Mouse (Mus musculus): ENCODE measurements around the gene Ubald2. TPM values are rescaled to one million over a fixed set of nuclear protein-coding genes. Genes with fewer than 3 reads are reported as not detected.
A peak's percentile ranks its signal among the peaks of the same experiment; 100 is the strongest.

Gene Ubald2
- polyA plus RNA-seq (2014; fragmentation: Nextera tagmentation; extraction: Ambion mirVana): 61.4 and 67.6 TPM in 2 replicates

DNA sequence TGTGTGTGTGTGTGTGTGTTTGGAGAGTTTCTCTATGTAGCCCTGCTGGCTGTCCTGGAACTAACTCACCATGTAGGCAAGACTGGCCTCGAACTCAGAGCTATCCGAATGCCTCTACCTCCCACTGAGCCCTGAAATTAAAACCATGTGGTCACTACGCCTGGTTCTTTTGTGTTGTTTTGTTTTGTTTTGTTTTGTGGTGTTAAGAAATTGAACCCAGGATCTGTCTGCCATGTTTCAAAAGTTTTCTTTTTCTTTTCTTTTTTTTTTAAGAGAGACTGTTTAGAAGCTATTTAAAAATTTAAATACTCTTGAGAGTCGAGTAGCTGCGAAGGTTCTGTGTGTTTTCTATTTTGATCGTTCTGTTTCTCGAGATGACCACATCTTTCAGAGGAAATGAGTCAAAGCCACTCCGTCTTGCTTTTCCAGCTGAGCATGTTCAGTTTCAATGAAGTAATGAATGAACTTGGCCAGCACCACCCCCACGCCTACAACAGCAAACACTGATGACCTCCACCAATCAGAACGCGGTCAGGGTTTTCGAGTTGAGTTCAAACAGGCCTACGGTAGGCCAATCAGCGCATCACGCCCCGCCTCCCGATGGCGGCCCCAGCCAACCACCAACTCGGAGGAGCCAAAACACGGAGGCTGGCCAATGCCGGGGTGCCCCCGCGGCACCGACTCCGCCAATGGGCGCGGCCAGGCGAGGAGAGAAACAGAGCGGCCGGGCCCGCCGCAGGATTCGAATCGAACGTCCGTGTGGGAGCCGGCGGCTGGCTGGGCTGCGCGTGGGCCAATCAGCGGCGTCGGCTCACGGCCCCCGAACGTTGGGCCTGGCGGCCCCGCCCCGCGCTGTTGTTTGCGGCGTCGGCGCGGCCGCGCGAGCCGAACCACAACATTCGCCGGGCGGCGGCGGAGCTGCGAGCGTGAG, at the start of gene Ubald2:
Ubald2 (plus strand) TSS at position 739 of the 931 bp plus-strand sequence.
- H3K4me2 ChIP-seq (replicated peaks): peak within 1 kb of the TSS; percentile 57
- no peaks in the 10 kb centered on the region for H3K27me3 ChIP-seq (ENCODE audit: control insufficient read depth, insufficient read depth, low read length)
- H3K27ac ChIP-seq: peak within 1 kb of the TSS; percentile 91
- ATAC-seq (ENCODE audit: low FRiP score) (peak; percentile 98), DNase-seq (ENCODE audit: low spot score) (peak; percentile 98)
- H3K4me1 ChIP-seq (replicated peaks; ENCODE audit: control insufficient read depth, insufficient read depth, low read length): peaks cover 22% of the 10 kb centered on the region
- H3K36me3 ChIP-seq (replicated peaks; ENCODE audit: control insufficient read depth, insufficient read depth): peaks cover 20% of the 10 kb centered on the region
- no peaks in the 10 kb centered on the region for H3K9me3 ChIP-seq (ENCODE audit: control insufficient read depth, low read length)
- H3K9ac ChIP-seq: peak within 1 kb of the TSS; percentile 89
- WGBS: 2% methylated on average over 60 of the region's 66 CpGs
- peak within 1 kb of the TSS; percentile 80 for H3K4me3 ChIP-seq (replicated peaks; ENCODE audit: low read length)

DNA sequence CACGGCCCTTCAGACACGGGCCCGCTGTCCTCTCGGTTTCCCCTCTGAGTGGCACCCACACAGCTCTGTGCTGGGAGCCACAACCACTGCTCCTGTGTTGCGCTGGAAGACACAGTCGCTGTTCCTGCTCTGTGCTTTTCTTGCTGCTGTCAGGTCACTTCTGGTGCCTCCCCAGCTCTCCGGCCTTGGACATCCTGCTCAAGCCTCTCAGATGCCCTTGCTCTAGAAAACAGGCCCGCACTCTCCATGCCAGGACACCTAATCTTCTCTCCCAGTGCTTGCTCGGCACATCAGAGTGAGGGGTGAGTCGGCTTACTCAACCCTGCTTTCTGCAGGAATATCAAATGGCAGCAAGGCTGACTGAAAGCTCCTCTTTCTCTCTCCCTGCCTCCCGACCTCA, 49.7 kb upstream of the Ubald2 start:
- no peak overlapping the region for H3K27ac ChIP-seq
- H3K4me1 ChIP-seq (replicated peaks; ENCODE audit: control insufficient read depth, insufficient read depth, low read length): peaks cover 18% of the 10 kb centered on the region
- no peak for ATAC-seq (ENCODE audit: low FRiP score)

DNA sequence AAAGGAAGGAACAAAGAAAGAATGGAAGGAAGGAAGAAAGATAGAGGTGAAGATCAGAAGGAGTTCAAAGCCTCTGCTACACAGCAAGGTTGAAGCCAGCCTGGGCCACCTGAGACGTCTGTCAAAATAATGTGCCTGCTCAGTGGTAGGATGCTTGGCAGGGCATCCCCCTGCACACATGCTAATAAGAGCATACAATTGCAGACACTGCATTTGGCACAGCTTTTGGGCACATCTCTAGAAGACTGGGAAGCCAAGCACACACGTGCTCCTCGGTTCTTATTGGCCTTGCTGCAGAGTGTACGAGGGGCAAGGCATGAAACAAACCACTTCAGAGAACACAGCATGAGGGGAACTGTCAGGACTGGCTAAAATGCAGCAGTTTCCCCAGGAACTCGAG, 47.9 kb upstream of the Ubald2 start:
- 37% methylated on average over 5 of the region's 5 CpGs for WGBS
- Histone ChIP-seq H3K4me3 (replicated peaks; ENCODE audit: low read length) (no peak overlapping the region), H3K4me1 (replicated peaks; ENCODE audit: control insufficient read depth, insufficient read depth, low read length) (peaks cover 18% of the 10 kb centered on the region), H3K4me2 (replicated peaks) (no peak overlapping the region), H3K9me3 (ENCODE audit: control insufficient read depth, low read length) (no peaks in the 10 kb centered on the region), H3K36me3 (replicated peaks; ENCODE audit: control insufficient read depth, insufficient read depth) (peaks cover 11% of the 10 kb centered on the region), H3K27ac (no peak overlapping the region), H3K27me3 (ENCODE audit: control insufficient read depth, insufficient read depth, low read length) (no peaks in the 10 kb centered on the region), H3K9ac (no peak overlapping the region)
- ATAC-seq (ENCODE audit: low FRiP score) (no peak), DNase-seq (ENCODE audit: low spot score) (no peak)

More for the DNA sequence above, 49.7 kb upstream of the Ubald2 start:
- Histone ChIP-seq H3K4me2 (replicated peaks) (no peak overlapping the region), H3K9ac (no peak overlapping the region), H3K27me3 (ENCODE audit: control insufficient read depth, insufficient read depth, low read length) (no peaks in the 10 kb centered on the region), H3K36me3 (replicated peaks; ENCODE audit: control insufficient read depth, insufficient read depth) (peaks cover 11% of the 10 kb centered on the region), H3K4me3 (replicated peaks; ENCODE audit: low read length) (no peak overlapping the region), H3K9me3 (ENCODE audit: control insufficient read depth, low read length) (no peaks in the 10 kb centered on the region)
- 85% methylated on average over 11 of the region's 11 CpGs for WGBS
- DNase-seq (ENCODE audit: low spot score): no peak

DNA sequence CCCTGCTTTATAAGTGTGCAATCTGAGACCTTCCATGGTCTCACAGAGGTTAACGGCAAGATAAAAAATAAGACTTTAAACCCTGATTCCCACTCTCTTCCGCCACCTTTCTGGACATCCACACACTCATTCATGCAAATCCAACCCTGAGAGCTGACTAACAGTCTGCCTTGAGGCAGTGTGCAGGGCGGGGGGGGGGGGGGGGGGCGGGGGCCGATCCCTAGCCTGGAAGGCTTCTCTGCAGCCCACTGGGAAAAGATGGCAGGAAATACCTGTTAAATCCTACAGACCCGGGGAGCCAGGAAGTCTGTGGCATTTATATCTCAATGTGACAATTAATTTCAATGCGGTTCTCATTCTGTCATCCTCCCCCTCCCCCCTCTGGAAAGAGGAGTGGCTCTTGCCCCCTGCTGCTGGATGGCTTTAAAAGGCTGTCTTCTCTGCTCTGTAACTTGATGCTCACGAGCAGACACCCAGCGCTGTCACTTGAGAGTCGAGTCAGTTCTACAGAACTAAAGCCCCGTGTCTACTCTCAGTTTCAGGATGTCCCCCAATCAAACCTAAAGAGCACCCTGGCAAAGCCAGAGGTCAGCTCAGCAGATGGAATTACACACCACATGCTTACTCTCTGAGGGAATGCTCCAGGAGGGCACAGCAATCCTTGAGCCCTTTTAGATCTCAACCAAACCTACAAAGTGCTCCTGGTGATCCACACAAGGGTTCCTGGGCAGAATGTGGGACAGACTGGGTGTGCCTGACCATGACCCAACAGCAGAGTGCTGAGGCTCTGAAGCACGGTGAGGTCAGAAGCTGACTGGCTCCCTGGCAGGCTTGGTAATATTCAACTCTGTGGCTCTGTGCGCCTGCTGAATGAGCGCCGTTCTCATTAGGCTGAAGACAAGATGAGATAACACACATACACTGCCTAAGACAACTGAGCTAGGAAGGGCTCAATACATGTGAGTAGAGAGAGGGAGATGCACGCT, 46.5 kb upstream of the Ubald2 start:
- H3K4me3 ChIP-seq (replicated peaks; ENCODE audit: low read length): no peak overlapping the region
- 17% methylated on average over 13 of the region's 16 CpGs for WGBS
- ATAC-seq (ENCODE audit: low FRiP score) (no peak), DNase-seq (ENCODE audit: low spot score) (peak; percentile 42)
- H3K27ac ChIP-seq: peak overlapping the region; percentile 39; the same call in 1 of the 2 replicates
- H3K27me3 ChIP-seq (ENCODE audit: control insufficient read depth, insufficient read depth, low read length): no peaks in the 10 kb centered on the region
- peaks cover under 1% of the 10 kb centered on the region for H3K36me3 ChIP-seq (replicated peaks; ENCODE audit: control insufficient read depth, insufficient read depth)
- peak overlapping the region; percentile 22 for H3K4me2 ChIP-seq (replicated peaks)
- no peaks in the 10 kb centered on the region for H3K9me3 ChIP-seq (ENCODE audit: control insufficient read depth, low read length)
- peak overlapping the region; percentile 44; the same call in 1 of the 2 replicates for H3K9ac ChIP-seq
- peaks cover 18% of the 10 kb centered on the region for H3K4me1 ChIP-seq (replicated peaks; ENCODE audit: control insufficient read depth, insufficient read depth, low read length)

DNA sequence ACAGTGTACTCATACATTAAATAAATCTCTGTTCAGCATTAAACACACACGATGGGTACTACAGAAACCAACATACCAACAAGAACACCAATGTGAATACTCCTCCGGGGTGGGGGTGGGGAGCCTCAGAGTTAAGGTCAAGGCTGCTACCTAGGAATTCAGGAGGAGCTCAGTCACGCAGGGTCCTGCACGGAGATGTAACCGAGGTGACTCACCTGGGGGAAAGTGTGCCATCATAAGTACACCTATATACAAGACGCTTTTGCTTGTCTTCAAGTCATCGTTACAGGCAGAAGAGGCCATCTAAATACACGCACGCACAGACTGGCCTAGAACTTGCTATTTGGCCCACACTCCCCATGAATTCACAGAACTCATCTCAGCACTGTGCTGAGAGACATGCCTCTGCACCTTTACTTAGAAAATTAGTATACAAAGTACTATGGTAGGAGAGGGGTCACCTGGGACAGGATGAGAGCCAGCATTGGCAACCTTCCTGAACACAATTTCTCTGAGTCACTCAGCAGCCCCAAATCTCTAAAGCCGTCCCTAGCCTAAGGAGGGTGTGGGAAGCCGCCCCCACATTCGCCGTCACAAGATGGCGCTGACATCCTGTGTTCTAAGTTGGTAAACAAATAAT, 44.9 kb upstream of the Ubald2 start:
- Histone ChIP-seq H3K9me3 (ENCODE audit: control insufficient read depth, low read length) (no peaks in the 10 kb centered on the region), H3K36me3 (replicated peaks; ENCODE audit: control insufficient read depth, insufficient read depth) (no peaks in the 10 kb centered on the region), H3K4me3 (replicated peaks; ENCODE audit: low read length) (no peak overlapping the region), H3K27ac (peak overlapping the region; percentile 32; the same call in 1 of the 2 replicates), H3K27me3 (ENCODE audit: control insufficient read depth, insufficient read depth, low read length) (no peaks in the 10 kb centered on the region), H3K4me2 (replicated peaks) (peak overlapping the region; percentile 27), H3K4me1 (replicated peaks; ENCODE audit: control insufficient read depth, insufficient read depth, low read length) (peaks cover 18% of the 10 kb centered on the region), H3K9ac (no peak overlapping the region)
- ATAC-seq (ENCODE audit: low FRiP score): peak; percentile 31; the same call in 1 of the 2 replicates
- no peak for DNase-seq (ENCODE audit: low spot score)
- 68% methylated on average over 14 of the region's 14 CpGs for WGBS

DNA sequence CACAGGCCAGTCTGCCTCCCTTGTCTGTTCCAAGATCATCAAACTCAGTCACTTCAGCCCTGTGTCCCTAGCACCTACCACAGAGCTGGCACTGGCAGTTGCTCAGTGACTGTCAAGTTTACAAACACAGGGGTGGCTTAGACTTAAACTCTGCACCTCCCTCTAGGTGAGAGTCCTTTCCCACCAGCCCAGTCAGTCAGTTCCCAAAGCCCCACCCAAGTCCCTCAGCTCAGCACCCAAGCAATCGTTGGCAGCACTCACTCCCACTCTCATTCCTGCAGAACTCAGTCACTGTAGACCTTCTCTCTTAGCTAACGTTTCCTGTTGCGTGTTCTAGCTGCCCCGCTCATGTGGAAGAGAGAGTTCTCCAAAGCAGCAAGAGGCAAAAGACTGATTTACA, 39.1 kb upstream of the Ubald2 start:
- H3K4me2 ChIP-seq (replicated peaks): no peak overlapping the region
- H3K27me3 ChIP-seq (ENCODE audit: control insufficient read depth, insufficient read depth, low read length): no peaks in the 10 kb centered on the region
- peaks cover 15% of the 10 kb centered on the region; the same call in 1 of the 2 replicates for H3K36me3 ChIP-seq (replicated peaks; ENCODE audit: control insufficient read depth, insufficient read depth)
- H3K27ac ChIP-seq: no peak overlapping the region
- 87% methylated on average over 4 of the region's 4 CpGs for WGBS
- H3K9ac ChIP-seq: no peak overlapping the region
- no peaks in the 10 kb centered on the region for H3K9me3 ChIP-seq (ENCODE audit: control insufficient read depth, low read length)
- DNase-seq (ENCODE audit: low spot score) (no peak), ATAC-seq (ENCODE audit: low FRiP score) (no peak)
- H3K4me1 ChIP-seq (replicated peaks; ENCODE audit: control insufficient read depth, insufficient read depth, low read length): no peaks in the 10 kb centered on the region
- H3K4me3 ChIP-seq (replicated peaks; ENCODE audit: low read length): no peak overlapping the region

DNA sequence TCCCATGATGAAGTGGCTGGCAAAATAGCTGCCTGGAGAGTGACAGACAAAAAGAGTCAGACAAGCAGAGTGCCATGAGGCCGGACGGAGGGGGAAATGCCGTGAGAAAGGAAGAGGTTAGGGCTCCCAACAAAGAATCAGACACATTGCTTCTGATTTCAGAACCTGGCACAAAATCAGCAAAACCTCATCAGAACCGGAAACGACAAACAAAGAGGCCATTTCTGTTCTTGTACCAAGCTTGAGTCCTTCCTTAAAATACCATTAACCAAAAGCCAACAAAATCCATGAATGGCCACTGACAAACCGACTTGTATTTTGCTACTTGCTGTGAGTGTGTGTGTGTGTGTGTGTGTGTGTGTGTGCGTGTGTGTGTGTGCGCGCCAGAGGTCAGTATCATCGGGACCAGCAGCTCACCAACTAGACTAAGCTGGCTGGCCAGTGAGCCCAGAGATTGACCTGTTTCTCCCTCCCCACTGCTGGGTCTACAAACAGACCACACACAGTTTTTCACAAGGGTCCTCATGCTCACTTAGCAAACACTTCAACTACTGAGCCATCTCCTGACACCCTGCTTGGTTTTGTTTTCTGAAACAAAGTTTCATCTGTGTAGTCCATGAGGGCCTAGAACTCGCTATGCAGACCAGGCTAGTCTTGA, 37.5 kb upstream of the Ubald2 start:
- WGBS: 87% methylated on average over 11 of the region's 11 CpGs
- H3K9ac ChIP-seq: no peak overlapping the region

DNA sequence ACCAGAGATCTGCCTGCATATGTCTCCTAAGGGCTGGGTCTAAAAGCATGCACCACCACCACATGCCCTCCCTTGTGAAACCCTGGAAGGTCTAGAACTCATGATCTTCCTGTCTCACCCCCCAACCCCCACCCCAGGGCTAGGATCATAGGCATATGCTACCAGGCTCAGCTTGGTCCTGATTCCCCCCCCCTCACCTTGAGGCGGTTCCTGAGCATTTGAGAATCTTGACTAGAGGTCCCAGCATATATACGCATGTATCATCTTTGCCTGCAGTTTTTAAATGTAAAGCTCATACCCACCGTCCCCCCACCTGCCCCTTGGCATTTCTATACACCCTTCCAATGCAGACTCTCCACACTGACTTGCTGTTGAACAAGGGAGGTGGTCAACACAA, 37.0 kb upstream of the Ubald2 start:
- no peaks in the 10 kb centered on the region; the same call in 1 of the 2 replicates for H3K4me1 ChIP-seq (replicated peaks; ENCODE audit: control insufficient read depth, insufficient read depth, low read length)
- no peaks in the 10 kb centered on the region for H3K27me3 ChIP-seq (ENCODE audit: control insufficient read depth, insufficient read depth, low read length)
- no peak overlapping the region for H3K4me3 ChIP-seq (replicated peaks; ENCODE audit: low read length)
- WGBS: 93% methylated on average over 3 of the region's 3 CpGs
- H3K36me3 ChIP-seq (replicated peaks; ENCODE audit: control insufficient read depth, insufficient read depth): peaks cover 15% of the 10 kb centered on the region; the same call in 1 of the 2 replicates
- no peak overlapping the region for H3K27ac ChIP-seq
- DNase-seq (ENCODE audit: low spot score) (no peak), ATAC-seq (ENCODE audit: low FRiP score) (no peak)
- H3K4me2 ChIP-seq (replicated peaks): no peak overlapping the region
- no peaks in the 10 kb centered on the region for H3K9me3 ChIP-seq (ENCODE audit: control insufficient read depth, low read length)
- H3K9ac ChIP-seq: no peak overlapping the region

More for the DNA sequence above, 37.5 kb upstream of the Ubald2 start:
- Histone ChIP-seq H3K36me3 (replicated peaks; ENCODE audit: control insufficient read depth, insufficient read depth) (peaks cover 15% of the 10 kb centered on the region; the same call in 1 of the 2 replicates), H3K4me2 (replicated peaks) (no peak overlapping the region), H3K27me3 (ENCODE audit: control insufficient read depth, insufficient read depth, low read length) (no peaks in the 10 kb centered on the region), H3K27ac (no peak overlapping the region), H3K9me3 (ENCODE audit: control insufficient read depth, low read length) (no peaks in the 10 kb centered on the region), H3K4me3 (replicated peaks; ENCODE audit: low read length) (no peak overlapping the region), H3K4me1 (replicated peaks; ENCODE audit: control insufficient read depth, insufficient read depth, low read length) (no peaks in the 10 kb centered on the region; the same call in 1 of the 2 replicates)
- DNase-seq (ENCODE audit: low spot score): no peak
- no peak for ATAC-seq (ENCODE audit: low FRiP score)
